ENCODE assay signal across 8 mouse cellular contexts in genomic region chr11:109995624-109996023, GRCm38 (mm10). TPM values are rescaled to one million over a fixed set of nuclear protein-coding genes. Genes with fewer than 3 reads are reported as not detected.
DNase-seq lines count a peak whose midpoint lies in the region; ATAC-seq and TF ChIP-seq lines count a peak whose summit lies in the region.

Abca8b (minus strand) TSS chr11:109995845.

- TF ChIP-seq CTCF in lung, postnatal 0 days (IDR thresholded peaks at IDR 0.05), result peak; percentile 16

- TF ChIP-seq EP300 in lung, postnatal 0 days (IDR thresholded peaks at IDR 0.05), result no peak

- peak within 1 kb of the TSS; percentile 71 for H3K4me2 ChIP-seq in hindbrain, embryonic 13.5 days
- peak within 1 kb of the TSS; percentile 66 for H3K4me2 ChIP-seq in lung, postnatal 0 days (replicated peaks; ENCODE audit: low read depth, low read length)

- WGBS in hindbrain, embryonic 13.5 days, result 0% methylated on average over 15 of the region's 15 CpGs
- WGBS in lung, postnatal 0 days, result under 1% methylated on average over 15 of the region's 15 CpGs

- H3K4me3 ChIP-seq in hindbrain, embryonic 13.5 days, result peak within 1 kb of the TSS; percentile 48
- H3K4me3 ChIP-seq in lung, postnatal 0 days (ENCODE audit: low read depth, low read length), result peak within 1 kb of the TSS; percentile 36

- DNase-seq in adipocyte (ENCODE audit: low spot score), result peak; percentile 73
- DNase-seq in cerebellum, postnatal 14 days, result peak; percentile 93 to 95
- peak; percentile 85 to 91 for DNase-seq in frontal cortex, postnatal 36 days (ENCODE audit: low spot score in 2 of 2)
- DNase-seq in layer of hippocampus, postnatal 14 days (ENCODE audit: low spot score in 2 of 2), result peak; percentile 69 to 84
- DNase-seq in lung, postnatal 0 days (ENCODE audit: low spot score), result peak; percentile 73
- DNase-seq in ovary, postnatal 14 days (ENCODE audit: low spot score), result peak; percentile 39

- peak; percentile 88 for ATAC-seq in hindbrain, embryonic 13.5 days (ENCODE audit: low FRiP score)
- peak; percentile 88 for ATAC-seq in lung, postnatal 0 days
- ATAC-seq in activated CD4-positive, CD25-positive, alpha-beta regulatory T cell, adult 4 months, result no peak

- no peaks in the 10 kb centered on the region for H3K9me3 ChIP-seq in hindbrain, embryonic 13.5 days
- no peaks in the 10 kb centered on the region for H3K9me3 ChIP-seq in lung, postnatal 0 days (ENCODE audit: low read length)

- H3K27me3 ChIP-seq in hindbrain, embryonic 13.5 days, result no peaks in the 10 kb centered on the region
- H3K27me3 ChIP-seq in lung, postnatal 0 days (replicated peaks; ENCODE audit: insufficient read depth, low read length), result no peaks in the 10 kb centered on the region

- H3K27ac ChIP-seq in hindbrain, embryonic 13.5 days, result peak within 1 kb of the TSS; percentile 80
- no peak within 1 kb of the TSS for H3K27ac ChIP-seq in lung, postnatal 0 days (ENCODE audit: low read length)

- peaks cover 8% of the 10 kb centered on the region for H3K4me1 ChIP-seq in hindbrain, embryonic 13.5 days (replicated peaks)
- no peaks in the 10 kb centered on the region; the same call in 1 of the 2 replicates for H3K4me1 ChIP-seq in lung, postnatal 0 days (ENCODE audit: insufficient read depth, low read depth, low read length)

- H3K9ac ChIP-seq in hindbrain, embryonic 13.5 days, result peak within 1 kb of the TSS; percentile 68
- no peak within 1 kb of the TSS for H3K9ac ChIP-seq in lung, postnatal 0 days (replicated peaks; ENCODE audit: low read depth)

- H3K36me3 ChIP-seq in hindbrain, embryonic 13.5 days, result no peaks in the 10 kb centered on the region
- H3K36me3 ChIP-seq in lung, postnatal 0 days (ENCODE audit: insufficient read depth, low read length), result no peaks in the 10 kb centered on the region

RNA-seq across cellular contexts. Expression of gene Abca8b, which starts in this region (rescaled TPM):
- 1.1 and 1.3 TPM in 2 replicates for polyA plus RNA-seq in hindbrain, embryonic 13.5 days (2015; fragmentation: Nextera tagmentation; extraction: Ambion mirVana)
- 10 to 100 TPM in 1 of 2 experiments, 1 to 10 TPM in 1; 9.9 to 10.7 TPM for total RNA-seq in layer of hippocampus, postnatal 14 days (2021)
- polyA plus RNA-seq in lung, postnatal 0 days (2015; fragmentation: Nextera tagmentation; extraction: Ambion mirVana), result 0.54 and 0.70 TPM in 2 replicates
- polyA plus RNA-seq in activated CD4-positive, CD25-positive, alpha-beta regulatory T cell, adult 4 months (2017; shearing (Covaris generic)), result not detected

Comparison
In these comparisons a context has a peak if more than half of its experiments do, and no peak if none do; other contexts are left out.
1. Peak in DNase-seq, ATAC-seq, H3K4me3 ChIP-seq and H3K4me2 ChIP-seq in lung, postnatal 0 days; RNA of the gene not detected or under 1 TPM.
2. DNase-seq: peak in every context shown above with its lines; median percentile 94 in cerebellum, postnatal 14 days; 88 in frontal cortex, postnatal 36 days; 76 in layer of hippocampus, postnatal 14 days; 73 in adipocyte; 73 in lung, postnatal 0 days; 39 in ovary, postnatal 14 days.